Mouse (Mus musculus): ENCODE data around the gene AC124502.3.
"Not testable (repeated sequence)": the region's sequence is repeated elsewhere in the genome, so short reads cannot be mapped to it uniquely, and the experiment has no call there.

AC124502.3 gene

DNA sequence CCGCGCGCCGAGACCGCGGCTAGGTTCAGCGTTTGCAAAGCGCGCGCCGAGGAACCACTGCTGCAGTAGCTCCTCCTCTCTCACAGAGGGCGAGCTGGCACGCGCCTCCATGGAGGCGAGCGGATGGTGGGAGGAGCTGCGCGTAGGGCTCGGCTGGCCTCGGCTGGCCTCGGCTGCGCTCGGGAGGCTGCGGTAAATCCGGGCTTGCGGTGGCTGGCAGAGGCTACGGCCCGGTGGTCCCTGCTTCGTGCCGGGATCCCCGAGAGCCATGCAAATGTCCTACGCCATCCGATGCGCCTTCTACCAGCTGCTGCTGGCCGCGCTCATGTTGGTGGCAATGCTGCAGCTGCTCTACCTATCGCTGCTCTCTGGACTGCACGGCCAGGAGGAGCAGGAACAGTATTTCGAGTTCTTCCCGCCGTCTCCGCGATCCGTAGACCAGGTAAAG lies at the start of gene AC124502.3, which contains the start of gene B4gat1:
Gene AC124502.3, plus strand, starts transcription at position 183 of the 448 bp plus-strand sequence.
Gene B4gat1, plus strand, starts transcription at position 118 of the 448 bp plus-strand sequence.
- peak; percentile 82 for DNase-seq (ENCODE audit: low read depth, low spot score)

DNA sequence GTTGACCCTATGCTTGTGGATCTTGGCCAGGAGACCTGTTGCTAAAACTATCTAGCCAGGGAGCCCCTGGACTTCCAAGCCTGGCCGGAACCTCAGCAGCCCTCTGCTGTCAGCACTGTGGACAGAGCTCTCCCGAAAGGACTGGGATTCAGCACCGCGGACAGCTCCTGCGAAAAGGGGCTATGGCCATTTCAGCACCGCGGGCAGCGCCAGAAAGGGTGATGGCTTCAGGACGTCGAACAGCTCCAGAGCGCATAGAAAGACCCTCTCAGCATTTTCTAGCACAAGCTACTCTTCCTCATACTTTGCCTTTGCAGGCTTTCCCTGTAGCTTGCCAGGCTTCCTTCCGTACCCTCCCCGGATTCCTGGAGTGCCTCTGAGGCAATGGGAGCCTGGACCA lies 49.7 kb upstream of the AC124502.3 start:
- peak; percentile 31 for DNase-seq (ENCODE audit: low read depth, low spot score)

DNA sequence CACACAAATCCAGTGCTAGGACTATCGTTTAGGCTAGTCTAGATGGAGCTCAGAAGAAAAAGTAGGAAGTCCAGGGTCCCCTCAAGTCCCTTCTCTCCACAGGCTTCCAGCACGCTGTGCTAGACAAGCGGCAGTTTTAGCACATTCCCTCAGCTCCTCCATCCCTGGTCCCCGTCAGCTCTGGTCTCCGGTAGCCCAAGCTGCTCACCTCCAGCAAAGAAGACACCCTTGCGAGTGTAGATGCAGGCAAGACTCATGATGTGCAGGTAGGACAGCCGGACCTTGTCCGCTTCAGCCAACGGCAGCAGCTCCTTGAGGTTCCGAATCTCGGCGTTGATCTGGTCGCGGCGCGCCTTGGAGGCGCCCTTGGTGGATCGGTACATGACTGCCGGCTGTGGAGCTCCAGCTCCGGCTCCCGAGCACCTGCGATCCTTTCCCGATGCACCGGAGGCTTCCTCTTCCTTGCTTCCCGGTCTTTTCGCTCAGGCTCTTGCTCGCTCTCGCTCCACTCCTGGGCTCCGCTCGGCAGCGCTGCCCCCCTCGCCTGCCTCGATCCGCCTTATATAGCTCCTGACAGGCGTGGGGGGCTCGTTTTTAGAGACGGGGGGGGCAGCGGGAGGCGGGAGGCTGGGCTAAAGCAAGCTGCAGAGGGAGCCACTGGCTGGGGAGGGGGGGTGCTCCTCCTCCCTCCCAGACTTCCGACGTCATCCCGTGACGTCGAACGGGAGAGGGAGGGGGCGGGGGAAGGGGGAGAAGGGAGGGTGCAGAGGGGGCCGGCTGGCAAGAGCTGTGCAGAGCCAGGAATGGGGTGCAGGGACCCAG lies 49.0 kb upstream of the AC124502.3 start:
- DNase-seq (ENCODE audit: low read depth, low spot score), result peak; percentile 71

DNA sequence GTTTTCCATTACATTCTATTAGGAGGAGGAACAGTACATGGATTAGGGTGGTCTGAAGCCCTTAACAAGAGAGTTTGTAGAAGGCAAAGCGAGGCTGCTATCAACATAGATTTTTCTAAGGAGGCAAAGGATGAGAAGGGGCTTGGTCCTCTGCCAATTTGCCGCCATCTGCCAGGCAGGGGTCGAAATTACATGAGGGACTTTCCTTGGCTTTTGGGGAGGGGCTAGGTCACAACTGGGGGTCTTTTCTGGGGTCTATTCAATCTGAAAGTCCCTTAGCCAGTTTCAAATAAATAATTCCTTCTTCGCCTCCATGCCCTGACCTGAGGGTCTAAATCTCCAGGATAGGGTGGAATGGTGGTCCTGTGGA lies 48.5 kb upstream of the AC124502.3 start, which contains the start of gene Npas4:
Gene Npas4, minus strand, starts transcription at position 61 of the 370 bp plus-strand sequence.
- no peak for DNase-seq (ENCODE audit: low read depth, low spot score)

DNA sequence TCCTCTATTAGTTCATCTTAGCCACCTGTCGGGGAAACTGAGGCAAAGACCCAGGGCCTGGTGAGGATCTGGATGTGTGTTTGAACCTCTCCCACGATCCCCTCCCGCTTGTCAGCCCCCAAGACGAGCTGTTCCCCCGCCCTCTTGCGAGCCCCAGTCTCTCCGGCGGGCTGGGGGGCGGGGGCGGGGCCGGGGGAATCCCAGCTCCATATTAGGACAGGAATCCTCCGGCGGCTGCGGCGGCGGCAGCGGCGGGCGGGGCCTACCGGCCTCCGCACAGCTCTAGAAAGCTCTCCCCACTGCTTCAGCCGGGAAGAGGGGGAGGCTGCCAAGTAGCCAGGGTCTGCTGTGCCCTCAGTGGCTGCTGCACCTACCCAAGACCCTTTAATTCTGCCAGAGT lies 48.0 kb upstream of the AC124502.3 start:
- DNase-seq (ENCODE audit: low read depth, low spot score), result no peak

DNA sequence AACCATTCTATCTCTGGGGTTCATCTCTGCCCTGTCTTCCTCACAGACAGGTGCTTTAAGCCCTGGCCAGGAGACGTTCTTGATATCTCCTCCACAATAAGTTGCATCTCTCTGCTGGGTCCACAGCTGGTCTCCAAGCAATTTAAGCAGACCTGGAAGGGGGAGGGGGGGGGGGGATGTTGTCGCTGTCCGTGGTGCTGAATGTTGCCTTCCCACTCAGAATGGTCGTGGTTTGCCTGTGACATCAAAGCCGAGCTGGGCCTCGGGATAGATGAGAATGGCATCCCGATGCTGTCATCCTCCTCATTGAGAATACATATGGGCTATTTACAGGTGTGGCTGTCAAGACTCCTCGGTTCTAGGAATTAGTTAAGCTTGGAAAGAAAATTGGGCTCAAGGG lies 46.3 kb upstream of the AC124502.3 start:
- DNase-seq (ENCODE audit: low read depth, low spot score), result no peak

DNA sequence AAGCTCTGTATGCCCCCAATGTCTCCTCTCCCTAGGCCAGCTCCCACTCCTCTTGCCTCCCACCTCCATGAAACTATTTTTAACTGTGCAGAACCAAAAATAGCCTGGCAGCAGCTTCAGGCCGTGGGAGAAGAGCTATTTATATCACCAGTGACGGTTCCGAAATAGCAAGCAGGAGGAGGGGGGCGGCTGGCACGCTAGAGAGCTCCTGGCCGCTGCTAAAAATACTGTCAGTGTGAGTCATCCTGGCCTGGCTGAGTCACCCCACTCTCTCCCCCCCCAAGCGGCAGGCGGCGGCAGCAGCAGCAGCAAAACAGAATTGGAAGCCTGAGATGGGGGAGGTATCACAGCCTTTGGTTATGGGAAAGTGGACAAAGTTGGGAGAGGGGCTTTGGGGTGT lies 45.8 kb upstream of the AC124502.3 start:
- peak; percentile 47 for DNase-seq (ENCODE audit: low read depth, low spot score)

DNA sequence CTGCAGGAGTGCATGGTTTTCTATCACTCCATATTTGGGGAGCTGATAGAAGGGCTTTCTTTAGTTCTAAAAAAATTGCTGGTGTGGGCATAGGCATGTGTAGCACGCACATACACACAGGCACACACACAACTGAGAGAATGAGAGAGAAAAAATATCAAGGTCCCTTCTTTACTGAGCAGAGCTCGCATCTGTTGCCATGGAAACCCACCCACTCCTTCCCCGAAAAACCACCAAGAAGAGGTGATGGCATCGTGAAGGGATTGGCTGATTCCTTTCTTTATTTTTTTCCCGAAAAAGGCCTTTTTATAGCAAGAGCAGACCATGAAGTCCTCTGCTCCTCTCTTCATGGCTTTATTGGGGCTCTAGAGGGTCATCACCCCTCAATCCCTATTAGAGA lies 44.6 kb upstream of the AC124502.3 start:
- DNase-seq (ENCODE audit: low read depth, low spot score), result no peak

DNA sequence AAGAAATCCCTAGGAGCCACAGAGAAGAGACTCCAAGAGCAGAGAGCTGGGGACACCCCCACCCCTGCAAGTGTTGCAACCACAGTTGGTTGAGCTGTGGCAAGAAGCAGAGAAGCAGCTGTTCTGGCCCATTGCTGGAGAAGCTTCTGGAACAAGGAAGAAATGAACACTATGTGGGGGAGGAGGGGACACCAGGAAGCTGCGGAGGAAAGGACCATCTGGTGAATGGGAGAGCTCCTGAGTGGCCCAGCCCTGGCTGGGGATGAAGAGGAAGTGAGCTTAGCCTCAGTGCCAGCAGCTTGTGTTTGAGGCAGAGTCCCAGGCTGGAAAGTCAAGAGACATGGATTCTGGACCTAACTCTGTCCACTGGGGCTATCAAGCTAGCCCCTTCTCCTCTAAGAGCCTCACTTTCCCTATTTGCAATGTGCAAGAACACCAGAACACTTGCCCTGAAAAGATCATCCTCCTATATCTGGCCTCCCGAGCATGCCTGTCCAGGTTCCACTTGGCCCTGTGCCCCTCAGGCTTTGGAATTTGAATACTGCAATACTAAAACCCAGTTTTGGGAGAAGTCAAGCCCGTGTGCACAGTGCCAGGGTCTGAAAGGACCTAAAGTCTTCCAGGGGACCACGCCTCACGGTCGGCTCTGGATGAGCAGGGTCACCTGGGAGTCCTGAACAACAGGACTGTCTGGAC lies 39.1 kb upstream of the AC124502.3 start:
- DNase-seq (ENCODE audit: low read depth, low spot score), result no peak

DNA sequence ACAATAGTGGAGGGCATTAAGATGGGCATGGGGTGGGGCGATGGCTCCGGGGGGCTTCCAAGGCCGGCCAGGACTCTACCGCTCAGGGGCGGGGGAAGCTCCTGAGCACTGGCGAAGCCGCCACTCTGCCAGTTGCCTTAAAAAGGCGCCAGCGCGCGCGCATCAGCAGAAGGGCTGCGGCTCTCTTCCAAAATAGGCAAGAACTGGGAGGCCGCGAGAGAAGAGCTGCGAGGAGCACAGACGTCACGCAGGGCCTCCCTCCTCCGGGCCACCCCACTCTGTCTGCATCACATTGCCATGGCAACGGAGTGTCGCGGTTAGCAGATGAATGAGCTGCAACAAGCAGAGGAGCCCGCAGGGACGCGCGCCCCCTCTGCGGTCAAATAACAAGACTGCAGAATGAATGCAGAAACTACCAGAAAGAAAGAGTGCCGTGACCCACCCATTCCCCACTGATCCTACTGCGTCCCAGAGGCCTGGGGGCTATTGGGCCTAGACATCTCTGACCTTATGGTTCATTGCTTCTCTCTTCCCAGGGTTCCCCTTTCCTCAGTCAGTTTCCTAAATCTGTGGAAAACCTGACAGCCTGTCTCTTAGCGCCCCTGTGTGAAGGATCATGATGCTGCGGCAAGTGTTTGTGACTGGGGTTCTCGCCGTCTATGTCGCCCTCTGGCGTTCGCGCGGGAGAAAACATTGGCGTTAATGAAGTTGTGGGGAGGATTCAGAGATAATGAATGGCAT lies 36.9 kb upstream of the AC124502.3 start:
- DNase-seq (ENCODE audit: low read depth, low spot score), result peak; percentile 75

DNA sequence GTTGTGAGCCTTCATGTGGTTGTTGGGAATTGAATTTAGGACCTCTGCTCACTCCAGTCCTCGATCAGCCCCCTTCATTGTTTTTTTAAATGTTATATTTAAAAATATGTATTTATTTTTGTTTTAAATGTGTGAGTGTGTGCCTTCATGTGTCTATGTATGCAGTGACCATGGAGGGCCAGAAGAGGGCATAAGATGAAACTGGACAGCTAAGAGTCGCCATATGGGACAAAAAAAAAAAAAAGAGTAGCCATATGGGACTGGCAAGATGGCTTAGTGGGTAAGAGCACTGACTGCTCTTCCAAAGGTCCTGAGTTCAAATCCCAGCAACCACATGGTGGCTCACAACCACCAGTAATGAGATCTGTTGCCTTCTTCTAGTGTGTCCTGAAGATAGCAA lies 35.0 kb upstream of the AC124502.3 start:
- not testable (repeated sequence) for DNase-seq (ENCODE audit: low read depth, low spot score)

DNA sequence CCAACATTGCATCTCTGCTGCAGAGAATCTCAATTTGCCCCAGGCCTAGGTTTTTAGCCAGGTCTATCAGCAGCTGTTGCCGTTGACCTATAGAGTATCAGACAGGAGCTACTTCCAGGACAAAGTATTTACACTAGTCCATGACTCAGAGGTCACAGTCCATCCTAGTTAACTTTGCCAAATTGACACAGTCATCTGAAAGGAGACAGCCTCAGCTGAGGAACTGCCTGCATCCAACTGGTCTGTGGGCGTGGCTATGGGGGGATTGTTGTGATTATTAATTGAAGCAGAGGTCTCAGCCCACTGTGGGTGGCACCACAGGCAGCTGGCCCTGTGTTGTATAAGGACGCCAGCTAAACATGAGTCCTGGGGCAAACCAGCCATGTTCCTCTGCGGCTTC lies 33.8 kb upstream of the AC124502.3 start:
- DNase-seq (ENCODE audit: low read depth, low spot score), result no peak

DNA sequence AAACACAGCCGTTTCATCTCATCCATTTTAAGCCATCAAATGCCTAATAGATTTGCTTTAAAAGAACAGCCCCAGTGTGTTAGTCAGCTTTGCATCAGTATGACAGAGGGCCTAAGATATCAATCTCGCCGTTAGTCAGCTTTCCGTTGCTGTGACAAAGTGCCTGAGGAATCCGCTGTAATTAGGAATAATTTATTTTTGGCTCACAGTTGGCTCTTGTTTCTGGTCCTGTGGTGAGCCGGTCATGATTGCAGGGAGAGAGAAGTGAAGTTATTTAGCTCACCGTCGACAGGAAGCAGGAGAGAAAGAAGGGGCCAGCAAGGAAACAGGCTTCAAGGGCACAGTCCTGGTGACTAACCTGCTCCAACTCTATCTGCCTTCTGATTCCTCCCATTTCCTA lies 25.6 kb upstream of the AC124502.3 start:
- no peak for DNase-seq (ENCODE audit: low read depth, low spot score)

DNA sequence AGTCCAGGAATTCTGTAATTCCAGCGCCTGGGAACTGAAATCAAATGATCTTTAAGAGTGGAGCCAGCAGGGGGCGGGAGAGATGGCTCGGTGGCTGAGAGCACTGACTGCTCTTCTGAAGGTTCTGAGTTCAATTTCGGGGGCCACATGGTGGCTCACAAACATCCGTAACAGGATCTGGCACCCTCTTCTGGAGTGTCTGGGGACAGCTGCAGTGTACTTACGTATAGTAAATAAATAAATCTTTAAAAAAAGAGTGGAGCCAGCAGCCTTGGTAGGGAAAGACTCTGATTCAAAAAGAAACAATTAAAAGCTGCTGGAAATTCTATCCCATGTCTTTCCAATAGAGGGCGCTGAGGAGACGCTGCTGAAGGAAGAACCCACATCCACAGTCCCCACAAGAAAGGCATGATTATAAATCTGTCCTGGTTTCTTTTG lies 23.7 kb upstream of the AC124502.3 start:
- DNase-seq (ENCODE audit: low read depth, low spot score), result peak; percentile 34

DNA sequence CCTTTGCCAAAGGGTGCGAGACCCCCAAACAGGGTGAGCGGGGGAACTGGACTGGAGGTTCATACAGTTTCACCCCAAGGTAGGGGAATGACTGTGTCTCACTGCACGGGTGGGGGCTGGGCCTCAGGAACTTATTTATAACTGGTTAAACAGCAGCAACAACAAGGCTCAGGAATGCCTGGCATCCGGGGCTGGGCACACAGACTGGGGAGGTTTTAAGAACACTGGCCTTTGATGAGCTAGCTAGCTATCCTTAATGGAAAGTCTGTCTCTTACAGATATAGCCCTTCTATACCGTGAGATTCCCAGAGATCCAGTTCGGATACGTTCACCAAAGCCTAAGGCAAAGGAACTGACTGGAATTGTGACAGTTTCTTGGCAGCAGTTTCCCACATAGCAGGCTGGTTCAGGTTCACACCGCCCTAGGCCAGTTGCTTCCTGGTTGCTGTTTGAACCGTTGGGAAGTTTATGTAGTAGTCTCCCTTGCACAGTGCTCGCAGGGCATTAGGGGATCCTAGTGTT lies 22.4 kb upstream of the AC124502.3 start:
- DNase-seq (ENCODE audit: low read depth, low spot score), result no peak

DNA sequence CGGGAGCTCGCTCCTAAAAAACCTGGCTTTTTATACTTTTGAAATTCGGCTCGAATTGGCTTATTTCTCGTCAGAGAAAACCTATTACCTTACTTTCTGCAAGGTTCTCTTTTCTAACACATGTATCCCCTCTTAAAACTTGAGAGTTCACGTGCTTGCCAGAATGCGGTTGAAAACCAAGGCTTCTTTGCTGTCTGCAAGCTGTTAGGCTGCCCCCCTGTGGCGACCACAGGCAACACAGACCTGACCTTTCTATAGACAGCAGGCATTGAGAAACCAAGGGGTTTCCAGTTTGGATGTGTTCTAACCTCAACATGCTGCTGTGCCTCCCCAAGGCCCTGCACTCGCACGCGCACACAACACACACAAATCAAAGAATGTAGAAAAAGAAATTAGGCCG lies 21.9 kb upstream of the AC124502.3 start:
- DNase-seq (ENCODE audit: low read depth, low spot score), result no peak

DNA sequence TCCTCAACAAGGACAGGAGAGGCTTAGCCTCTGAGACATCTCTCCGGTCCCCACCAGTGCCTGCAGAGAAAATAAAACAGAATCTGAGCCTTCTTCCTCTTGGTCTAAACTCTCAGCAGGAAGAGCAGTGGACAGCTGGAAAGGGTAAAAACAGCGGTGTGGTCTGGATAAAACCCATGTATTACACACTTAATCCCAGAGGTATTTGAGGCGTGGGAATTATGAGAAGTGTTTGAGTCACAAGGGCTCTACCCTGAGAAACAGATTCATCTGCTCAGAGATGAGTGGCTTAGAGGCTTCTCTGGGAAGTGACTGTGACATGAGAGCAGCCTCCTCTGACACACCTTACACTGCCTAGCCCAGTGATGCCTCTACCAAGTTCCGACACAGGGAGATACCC lies 21.1 kb upstream of the AC124502.3 start:
- no peak for DNase-seq (ENCODE audit: low read depth, low spot score)

DNA sequence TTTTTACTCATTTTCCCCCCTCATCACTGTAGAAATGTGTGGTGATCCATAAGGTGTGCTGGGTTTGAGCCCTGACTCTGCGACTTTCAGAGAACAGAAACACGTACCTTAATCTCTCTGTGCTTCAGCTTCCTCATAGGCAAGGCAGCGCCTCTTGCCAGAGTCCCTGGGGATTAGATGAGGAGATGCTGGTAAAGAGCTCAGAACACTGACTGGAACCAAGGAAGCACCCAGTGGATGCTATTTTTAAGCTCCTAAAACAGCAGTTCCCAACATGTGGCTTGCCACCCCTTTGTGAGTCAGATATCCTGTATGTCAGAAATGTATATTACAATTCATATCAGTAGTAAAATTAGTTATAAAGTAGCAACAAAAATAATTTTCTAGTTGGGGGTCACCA lies 20.5 kb upstream of the AC124502.3 start:
- DNase-seq (ENCODE audit: low read depth, low spot score), result no peak

DNA sequence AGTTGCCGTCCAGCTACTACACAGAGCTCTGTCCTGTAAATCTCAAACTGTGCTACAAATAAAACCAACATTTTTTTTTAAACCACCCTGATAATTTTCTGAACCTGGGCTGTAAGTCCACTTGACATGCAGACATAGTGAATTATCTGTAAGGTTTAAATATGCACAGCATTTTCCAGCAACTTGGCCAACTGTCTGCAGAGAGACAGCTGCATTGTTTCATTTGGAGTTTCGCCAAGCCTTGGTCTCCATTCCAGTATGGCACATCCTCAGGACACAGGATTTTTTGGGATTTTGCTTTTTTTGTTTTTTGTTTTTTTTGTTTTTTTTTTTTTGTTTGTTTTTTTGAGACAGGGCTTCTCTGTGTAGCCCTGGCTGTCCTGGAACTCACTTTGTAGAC lies 17.3 kb upstream of the AC124502.3 start:
- no peak for DNase-seq (ENCODE audit: low read depth, low spot score)

DNA sequence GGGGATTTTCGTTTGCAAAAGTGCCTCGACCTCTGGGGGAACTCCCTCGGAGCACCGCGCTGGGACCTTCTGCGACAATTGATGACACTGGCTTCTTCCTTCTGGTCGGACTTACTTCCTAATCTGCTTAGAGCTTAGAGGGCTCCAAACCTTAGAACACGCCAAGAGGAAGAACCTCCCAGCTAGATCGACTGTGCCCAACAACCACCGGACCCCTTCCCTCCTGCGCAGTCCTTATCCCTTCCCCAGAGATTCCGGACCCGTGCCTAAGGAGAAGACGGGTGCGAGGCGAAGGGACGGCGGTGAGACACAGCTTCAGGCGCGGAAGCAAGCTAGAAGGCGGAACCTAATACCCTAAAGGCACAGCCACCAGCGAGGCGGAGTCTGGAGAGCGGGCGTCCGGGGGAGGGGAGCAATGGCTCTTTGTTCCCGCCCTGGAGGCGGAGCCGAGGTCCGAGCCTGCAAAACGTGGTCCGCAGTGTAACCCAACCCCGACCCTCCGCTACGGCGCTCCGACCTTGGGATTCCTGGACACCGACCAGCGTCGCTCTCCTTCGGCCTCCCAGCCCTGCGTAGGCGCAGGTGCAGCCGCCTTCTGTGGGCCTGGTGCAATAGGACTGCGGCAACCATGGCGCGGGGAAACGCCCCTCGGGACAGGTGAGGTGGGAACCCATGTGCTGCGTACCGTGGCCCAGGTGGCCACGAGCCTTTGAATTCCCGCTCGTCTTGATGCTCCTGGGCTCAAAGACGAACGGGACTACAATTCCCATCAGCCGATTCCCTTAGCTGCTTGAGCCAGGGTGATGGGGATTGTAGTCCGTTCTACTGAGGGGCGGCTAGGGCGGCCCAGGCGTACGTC lies 14.8 kb upstream of the AC124502.3 start, which contains the start of gene Slc29a2:
Gene Slc29a2, plus strand, starts transcription at position 240 of the 859 bp plus-strand sequence.
- DNase-seq (ENCODE audit: low read depth, low spot score), result peak; percentile 82

DNA sequence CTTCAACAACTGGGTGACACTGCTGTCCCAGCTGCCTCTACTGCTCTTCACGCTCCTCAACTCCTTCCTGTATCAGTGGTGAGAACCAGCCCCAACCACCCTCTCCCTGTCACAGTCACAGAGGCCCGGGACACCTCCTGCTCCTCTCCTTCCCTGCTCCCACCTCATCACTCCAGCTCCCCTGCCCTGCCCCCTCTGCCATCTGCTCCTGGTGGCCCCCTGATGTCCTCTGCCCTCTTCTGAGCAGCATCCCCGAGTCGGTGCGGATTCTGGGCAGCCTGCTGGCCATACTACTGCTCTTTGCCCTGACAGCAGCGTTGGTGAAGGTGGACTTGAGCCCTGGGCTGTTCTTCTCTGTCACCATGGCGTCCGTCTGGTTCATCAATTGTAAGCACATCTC lies 12.6 kb upstream of the AC124502.3 start:
- DNase-seq (ENCODE audit: low read depth, low spot score), result no peak

Measured in retina, postnatal 7 days (tissue).